Mouse (Mus musculus): ENCODE data around the gene Tmem62.
A peak's percentile ranks its signal among the peaks of the same experiment; 100 is the strongest.
"Not testable (repeated sequence)": the region's sequence is repeated elsewhere in the genome, so short reads cannot be mapped to it uniquely, and the experiment has no call there.

Gene Tmem62

GRCm38 (mm10) chr2:120976990-120977925, at the start of gene Tmem62:
Tmem62 (plus strand) TSS chr2:120977017.
- peak; percentile 58 to 63 for DNase-seq

- DNase-seq, result no peak
Observed at GRCm38 (mm10) chr2:120933038-120933437, 43.8 kb upstream of the Tmem62 start.

GRCm38 (mm10) chr2:120951208-120951607, 25.6 kb upstream of the Tmem62 start:
- no peak for DNase-seq

GRCm38 (mm10) chr2:120952176-120952938, 24.5 kb upstream of the Tmem62 start:
- DNase-seq, result no peak

- no peak for DNase-seq
Observed at GRCm38 (mm10) chr2:120959363-120959762, 17.5 kb upstream of the Tmem62 start.

GRCm38 (mm10) chr2:120959827-120960226, 17.0 kb upstream of the Tmem62 start:
- no peak for DNase-seq

GRCm38 (mm10) chr2:120960261-120960660, 16.6 kb upstream of the Tmem62 start:
- DNase-seq, result no peak

- no peak for DNase-seq
Observed at GRCm38 (mm10) chr2:120963110-120963509, 13.7 kb upstream of the Tmem62 start.

- no peak for DNase-seq
Observed at GRCm38 (mm10) chr2:120965486-120965885, 11.3 kb upstream of the Tmem62 start.

- DNase-seq, result no peak
Observed at GRCm38 (mm10) chr2:120970045-120970539, 6.7 kb upstream of the Tmem62 start.

GRCm38 (mm10) chr2:120970559-120971080, 6.2 kb upstream of the Tmem62 start, which contains the start of gene Ubr1:
Ubr1 (minus strand) TSS chr2:120970715.
- DNase-seq, result peak; percentile 79 to 85

- no peak for DNase-seq
Observed at GRCm38 (mm10) chr2:120971766-120972165, 5.1 kb upstream of the Tmem62 start.

GRCm38 (mm10) chr2:120972257-120972656, 4.6 kb upstream of the Tmem62 start:
- not testable (repeated sequence) for DNase-seq

GRCm38 (mm10) chr2:120972964-120973363, 3.9 kb upstream of the Tmem62 start:
- DNase-seq, result no peak

- DNase-seq, result no peak
Observed at GRCm38 (mm10) chr2:120976308-120976707, 509 bp upstream of the Tmem62 start.

- no peak for DNase-seq
Observed at GRCm38 (mm10) chr2:120977926-120978692, 1.3 kb downstream of the Tmem62 start.

GRCm38 (mm10) chr2:120978693-120979037, 1.8 kb downstream of the Tmem62 start:
- no peak for DNase-seq

GRCm38 (mm10) chr2:120979819-120980218, 3.0 kb downstream of the Tmem62 start:
- no peak for DNase-seq

- DNase-seq, result no peak
Observed at GRCm38 (mm10) chr2:120980861-120981260, 4.0 kb downstream of the Tmem62 start.

GRCm38 (mm10) chr2:120983611-120984010, 6.8 kb downstream of the Tmem62 start:
- no peak for DNase-seq

GRCm38 (mm10) chr2:120985241-120985640, 8.4 kb downstream of the Tmem62 start:
- no peak for DNase-seq

- no peak for DNase-seq
Observed at GRCm38 (mm10) chr2:120991196-120991595, 14.4 kb downstream of the Tmem62 start.

Data from thymus, adult 18-20 months (tissue).